Mouse (Mus musculus): ENCODE measurements around the gene Lpar1.

The Lpar1 gene

DNA sequence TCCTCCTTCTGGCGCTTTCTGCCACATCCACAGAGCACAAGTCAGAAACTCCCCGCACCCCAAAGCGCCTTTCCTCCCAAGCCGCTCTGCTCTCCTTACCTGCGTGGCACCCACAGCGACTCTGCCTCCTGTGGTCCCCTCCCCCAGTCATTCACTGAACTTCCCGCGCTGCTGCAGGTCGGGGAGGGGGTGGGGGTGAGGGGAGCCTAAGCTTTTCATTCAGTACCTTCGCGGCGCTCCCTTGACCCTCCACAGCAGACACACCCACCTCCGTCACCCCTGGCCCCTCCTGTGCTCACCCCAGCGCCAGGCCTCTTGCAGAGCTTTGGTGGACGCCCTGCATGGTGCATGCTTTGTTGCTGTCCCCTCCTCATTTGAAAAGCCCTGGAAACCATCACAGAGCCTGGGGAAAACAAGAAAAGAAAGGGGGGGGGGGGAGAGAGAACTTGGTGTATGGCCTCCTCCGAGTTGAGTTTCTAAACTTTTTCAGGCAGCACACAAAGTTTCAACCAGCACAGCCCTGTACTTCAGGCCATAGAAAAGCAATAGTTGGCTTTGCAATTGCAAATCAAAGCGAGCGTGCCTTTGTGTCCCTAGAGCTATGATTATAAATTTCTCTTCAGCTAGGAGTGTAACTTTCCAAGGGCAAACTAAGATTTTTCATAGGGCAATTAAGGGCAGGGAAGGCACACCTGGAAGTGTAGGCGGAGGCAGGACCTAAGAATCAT lies at the start of gene Lpar1:
Gene Lpar1 (minus strand): TSS at position 268 of the 728 bp plus-strand sequence.
- DNase-seq (ENCODE audit: low read depth in 1 of 2, low spot score in 2 of 2): no peak

DNA sequence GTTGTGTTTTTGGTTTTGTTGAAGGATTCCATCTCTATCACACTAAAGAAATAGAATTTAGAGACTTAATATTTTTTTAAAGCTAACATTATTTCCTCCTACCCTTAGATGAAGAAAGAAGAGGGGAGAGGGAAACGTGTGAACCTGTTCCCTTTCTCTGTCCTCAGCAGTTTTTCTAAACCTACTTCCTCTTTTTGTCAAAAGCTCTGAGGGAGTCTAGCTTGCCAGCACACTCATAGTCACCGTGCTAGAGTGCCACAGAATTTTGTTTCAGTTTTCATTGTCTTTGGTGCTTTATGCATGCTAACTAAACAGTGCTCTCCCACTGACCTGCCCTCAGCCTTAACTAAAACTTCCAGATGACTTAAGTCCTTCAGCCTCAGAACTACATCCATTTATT lies 32.2 kb upstream of the Lpar1 start:
- DNase-seq (ENCODE audit: low read depth in 1 of 2, low spot score in 2 of 2): no peak

DNA sequence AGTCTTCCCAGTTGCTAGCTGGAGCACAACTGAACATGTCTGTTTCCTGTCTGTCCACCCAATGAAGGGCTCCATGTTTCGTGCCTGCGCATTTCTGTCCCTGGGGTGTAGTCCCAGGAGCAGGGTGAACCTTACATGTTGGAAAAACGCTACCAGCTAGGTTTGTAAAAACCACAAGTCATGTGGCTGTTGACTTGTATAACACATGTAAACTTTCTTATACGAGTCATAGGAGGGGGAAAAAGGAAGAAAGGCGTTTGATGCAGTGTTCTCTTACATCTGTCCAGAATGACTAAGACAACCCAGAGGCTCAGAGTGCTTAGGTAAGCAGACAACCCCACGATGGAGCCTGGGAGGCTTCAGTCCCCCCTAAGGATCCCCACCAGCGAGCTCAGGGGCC lies 27.5 kb upstream of the Lpar1 start:
- DNase-seq (ENCODE audit: low read depth in 1 of 2, low spot score in 2 of 2): no peak

DNA sequence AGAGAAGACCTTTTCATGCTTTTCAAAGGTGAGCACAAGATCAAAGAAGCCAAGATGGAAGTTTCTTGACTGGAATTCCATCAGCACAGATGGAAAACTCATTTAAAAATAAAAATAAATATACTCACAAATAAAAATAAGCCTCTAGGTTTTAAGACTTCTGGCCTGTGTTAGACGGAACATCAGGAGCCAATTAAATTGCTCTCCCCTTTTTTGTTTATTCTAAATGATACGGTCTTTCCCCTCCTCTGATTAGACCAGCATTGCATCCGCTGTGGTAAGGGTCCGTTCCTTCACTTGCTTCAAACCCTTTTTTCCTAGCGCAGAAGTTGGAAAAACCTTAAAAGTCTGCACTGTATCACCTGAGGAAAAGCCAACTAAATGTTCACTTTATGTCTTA lies 26.8 kb upstream of the Lpar1 start:
- DNase-seq (ENCODE audit: low read depth in 1 of 2, low spot score in 2 of 2): no peak

DNA sequence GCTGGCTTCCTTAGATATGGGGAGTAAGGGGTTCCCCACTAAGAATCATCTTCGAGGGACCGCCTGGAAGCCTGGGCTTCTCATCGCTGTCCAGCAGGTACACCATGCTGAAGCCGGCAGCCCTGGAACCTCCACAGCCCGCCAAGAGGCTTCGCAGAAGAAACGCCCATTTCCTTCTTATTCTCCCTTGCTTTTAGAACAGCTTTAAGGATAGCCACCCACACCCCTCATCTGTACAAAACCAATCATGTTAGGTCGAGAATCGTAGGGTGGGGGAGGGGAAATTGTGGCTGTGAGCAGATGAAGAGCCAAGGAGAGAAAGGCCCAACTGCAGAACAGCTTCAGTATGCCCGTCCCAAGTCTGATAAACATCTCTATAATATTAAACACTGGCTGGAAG lies 26.4 kb upstream of the Lpar1 start:
- DNase-seq (ENCODE audit: low read depth in 1 of 2, low spot score in 2 of 2): no peak

DNA sequence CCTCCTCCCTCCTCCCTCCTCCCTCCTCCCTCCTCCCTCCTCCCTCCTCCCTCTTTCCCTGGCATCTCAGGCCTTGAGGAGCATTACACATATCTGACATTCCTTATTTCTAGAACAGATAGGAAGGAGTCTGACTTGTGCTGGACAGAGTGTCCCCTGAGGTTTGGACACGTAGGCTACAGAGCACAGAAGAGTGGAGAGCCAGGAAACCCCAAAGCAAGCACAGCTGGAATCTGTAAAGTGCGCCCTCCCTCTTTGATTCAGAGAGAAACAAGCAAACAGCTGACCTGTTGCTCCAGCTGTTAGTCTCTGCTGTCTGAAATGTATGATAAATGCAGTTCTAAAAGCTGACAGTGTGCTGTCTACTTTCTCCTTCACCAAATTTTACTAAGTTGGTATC lies 24.8 kb upstream of the Lpar1 start:
- DNase-seq (ENCODE audit: low read depth in 1 of 2, low spot score in 2 of 2): no peak

DNA sequence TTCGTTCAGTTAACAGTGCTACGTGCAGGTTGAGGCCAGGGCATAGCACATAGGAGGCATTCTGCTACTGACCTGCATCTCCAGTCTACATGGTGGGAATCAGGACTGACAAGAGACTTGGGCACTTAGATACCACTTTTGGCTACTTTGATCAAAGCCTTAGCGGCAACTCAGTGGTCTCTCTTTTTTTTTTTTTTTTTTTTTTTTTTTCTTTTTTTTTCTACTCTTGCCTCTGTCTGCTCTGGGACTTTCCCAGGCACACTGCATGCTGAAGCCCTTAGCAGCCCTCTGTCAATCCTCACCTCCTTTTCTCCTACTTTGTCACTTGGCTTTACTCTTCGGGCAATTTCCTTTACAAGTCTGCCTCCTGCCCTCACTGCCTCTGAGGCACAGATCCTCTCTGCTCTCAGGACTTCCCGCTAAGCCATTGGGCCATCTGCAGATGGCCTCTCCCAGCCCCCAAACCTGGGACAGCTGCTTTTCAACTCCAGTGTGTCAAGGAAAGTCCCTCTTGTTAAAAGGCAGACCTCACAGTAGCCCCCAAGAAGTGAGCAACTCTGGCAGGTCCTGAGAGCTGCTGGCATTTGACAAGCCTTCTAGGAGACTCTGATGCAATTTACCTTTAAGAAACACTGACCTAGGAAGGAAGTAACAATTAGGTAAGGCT lies 23.8 kb upstream of the Lpar1 start:
- no peak for DNase-seq (ENCODE audit: low read depth in 1 of 2, low spot score in 2 of 2)

DNA sequence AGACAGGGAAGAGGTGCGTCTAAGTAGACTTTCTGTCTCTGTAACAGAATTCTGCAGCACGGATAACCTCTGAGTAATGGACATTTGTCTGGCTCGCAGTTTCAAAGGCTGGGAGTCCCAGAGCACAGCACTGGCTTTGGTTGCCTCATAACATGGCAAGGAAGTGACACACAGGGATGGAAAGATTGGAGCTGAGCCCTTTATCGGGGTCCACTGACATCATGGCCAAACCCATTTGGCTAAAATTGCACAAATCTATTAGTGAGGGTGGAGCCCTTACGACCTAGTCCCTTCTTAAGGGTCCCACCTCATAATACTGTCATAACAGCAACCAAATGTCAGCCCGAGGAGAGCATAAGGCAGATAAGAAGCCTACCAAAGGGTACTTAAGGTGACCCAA lies 22.1 kb upstream of the Lpar1 start:
- DNase-seq (ENCODE audit: low read depth in 1 of 2, low spot score in 2 of 2): no peak

DNA sequence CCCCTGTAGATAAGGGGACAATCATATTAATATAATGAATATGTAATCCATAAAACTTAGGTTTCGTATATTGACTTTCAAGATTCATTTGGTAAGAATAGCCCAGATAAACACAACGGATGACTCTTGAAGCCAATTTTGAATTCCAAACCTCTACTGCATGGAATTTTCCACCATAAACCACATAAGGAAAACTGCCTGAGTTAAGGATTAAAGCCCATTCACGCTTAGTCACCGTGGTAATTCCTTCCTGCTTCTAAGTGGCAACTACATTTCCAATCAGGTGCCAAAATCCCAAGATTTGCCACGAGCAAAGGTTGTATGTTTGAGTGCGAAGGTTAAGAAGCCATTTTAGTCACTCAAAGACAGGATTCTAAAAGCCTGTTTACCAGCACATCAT lies 20.3 kb upstream of the Lpar1 start:
- DNase-seq (ENCODE audit: low read depth in 1 of 2, low spot score in 2 of 2): no peak

DNA sequence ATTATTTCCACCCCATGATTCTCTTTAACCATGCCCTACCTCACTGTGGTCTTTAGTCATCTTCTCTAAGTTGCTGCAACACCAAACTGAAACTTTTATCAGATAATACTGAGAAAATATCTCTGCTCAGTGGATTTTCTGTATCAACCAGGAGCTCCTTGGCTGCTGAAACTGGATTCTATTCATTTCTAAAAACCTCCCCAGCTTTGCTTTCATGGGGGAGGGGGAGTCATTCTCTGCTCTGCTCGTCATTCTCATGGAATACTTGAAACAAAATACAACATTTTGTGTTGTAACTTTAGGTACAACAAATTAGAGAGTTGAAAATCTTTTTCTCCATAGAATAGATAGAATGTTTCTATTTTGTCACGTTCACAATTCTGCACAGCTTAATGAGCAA lies 18.7 kb upstream of the Lpar1 start:
- no peak for DNase-seq (ENCODE audit: low read depth in 1 of 2, low spot score in 2 of 2)

DNA sequence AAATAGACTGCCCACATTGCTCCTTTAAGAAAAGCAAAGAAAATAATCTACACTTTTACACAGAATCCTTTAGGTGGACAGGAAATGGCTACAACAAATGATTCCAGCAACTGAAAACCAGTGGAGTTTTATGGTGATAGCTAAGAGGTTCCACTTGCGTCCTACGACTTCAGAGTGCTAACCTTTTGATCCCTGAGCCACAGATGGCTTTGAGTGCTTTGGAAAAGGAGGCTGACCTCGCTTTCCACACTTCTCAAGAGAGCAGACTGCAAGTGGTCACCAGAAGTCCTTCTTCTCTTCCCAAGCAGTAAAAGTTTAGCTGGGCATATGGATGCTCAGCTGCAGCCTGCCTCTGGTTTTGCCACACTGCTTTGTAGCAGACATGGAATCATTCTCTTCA lies 18.0 kb upstream of the Lpar1 start:
- DNase-seq (ENCODE audit: low read depth in 1 of 2, low spot score in 2 of 2): no peak

DNA sequence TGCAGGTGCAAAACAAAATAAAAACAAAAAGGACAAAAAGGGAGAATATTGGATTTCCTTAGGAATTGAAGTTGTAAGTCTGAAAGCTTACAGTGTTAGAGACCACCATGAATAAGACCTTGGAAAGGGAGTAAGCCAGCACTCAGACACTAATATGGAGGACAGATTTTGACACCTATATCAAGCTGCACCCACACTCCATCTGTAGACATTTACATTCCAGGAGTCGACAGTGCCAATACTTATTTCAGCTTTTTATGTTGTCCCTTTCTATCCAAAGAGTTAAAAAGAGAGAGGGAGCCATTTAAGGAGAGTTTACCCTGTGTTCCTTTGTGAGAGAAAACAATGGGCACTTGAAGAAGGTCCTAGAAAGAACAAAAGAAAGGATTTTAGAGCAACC lies 17.5 kb upstream of the Lpar1 start:
- no peak for DNase-seq (ENCODE audit: low read depth in 1 of 2, low spot score in 2 of 2)

DNA sequence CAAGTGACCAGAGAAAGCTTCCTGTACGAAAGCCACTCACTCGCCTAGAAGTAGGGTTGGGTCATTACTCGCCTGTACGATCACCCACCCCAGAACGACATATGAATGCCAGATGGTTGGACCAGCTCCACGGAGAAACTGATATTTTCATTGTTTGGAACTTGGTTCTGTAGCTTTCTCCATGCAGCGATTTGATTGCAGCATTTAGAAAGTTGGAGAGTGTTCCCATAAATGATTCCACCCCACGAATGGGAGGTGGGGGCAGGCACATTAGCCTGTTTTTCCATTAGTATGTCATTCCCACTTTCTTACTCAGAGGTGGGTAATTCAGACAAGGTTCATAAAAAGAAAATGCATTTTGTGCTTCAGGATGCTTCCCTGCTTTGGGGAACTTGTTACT lies 14.8 kb upstream of the Lpar1 start:
- DNase-seq (ENCODE audit: low read depth in 1 of 2, low spot score in 2 of 2): no peak

DNA sequence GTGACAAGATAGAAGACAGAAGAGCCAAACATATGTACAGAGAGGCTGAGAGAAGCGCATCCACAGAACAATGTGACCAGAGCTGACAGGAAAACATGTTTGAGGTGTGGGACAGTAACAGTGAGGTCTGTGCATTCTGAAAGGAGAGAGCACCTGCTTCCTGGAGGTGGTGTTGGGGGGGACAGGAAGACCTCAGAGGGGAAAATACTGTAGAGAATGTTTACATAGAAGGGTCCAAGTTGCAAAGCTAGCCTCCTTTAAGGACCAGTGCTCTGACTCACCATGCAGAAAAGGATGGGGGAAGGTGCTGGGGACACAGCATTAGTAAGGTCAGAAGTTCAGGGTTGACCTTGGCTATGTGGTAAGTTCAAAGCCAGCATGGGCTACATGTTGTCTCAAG lies 9.1 kb upstream of the Lpar1 start:
- no peak for DNase-seq (ENCODE audit: low read depth in 1 of 2, low spot score in 2 of 2)

DNA sequence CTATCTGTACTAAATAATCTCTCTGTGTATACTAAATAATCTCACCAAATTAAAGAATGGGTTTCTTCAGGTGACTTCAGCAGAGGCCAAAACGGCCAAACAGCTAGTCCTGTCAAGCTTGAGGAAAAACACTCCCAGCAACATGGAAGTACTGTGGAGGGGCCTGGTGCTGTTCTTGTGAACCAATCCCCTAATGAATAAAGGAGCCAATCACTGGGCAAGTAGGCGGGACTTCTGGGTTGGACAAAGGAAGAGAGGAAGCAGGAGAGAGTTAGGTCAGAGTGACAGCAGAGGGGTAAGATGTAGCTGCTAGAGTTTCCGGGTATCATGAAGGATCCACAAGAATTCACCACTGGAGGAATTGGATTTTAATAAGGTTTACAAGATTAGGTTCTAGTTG lies 3.3 kb upstream of the Lpar1 start:
- no peak for DNase-seq (ENCODE audit: low read depth in 1 of 2, low spot score in 2 of 2)

DNA sequence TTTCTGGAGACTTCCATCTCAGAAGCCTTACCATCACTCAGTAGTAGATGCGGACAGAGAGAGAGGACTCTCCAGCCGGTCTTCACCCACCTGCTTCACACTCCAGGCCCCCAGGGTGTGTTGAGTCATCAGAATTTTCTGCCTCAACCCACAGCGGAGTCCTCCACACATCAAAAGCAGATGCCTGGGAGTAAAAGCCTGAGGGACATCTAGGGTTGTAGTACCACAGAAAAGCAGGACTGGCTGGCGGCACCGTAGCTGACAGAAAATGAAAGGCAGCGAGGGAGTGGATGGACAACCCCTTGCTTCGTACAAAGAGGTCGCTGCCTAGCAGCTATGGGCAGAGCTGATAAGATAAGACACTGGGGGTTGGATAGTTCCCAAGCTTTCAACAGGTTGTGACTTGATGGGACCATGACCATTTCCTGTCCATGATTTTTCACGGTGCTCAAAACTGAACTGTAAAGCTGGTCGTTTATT lies 701 bp upstream of the Lpar1 start:
- no peak for DNase-seq (ENCODE audit: low read depth in 1 of 2, low spot score in 2 of 2)

DNA sequence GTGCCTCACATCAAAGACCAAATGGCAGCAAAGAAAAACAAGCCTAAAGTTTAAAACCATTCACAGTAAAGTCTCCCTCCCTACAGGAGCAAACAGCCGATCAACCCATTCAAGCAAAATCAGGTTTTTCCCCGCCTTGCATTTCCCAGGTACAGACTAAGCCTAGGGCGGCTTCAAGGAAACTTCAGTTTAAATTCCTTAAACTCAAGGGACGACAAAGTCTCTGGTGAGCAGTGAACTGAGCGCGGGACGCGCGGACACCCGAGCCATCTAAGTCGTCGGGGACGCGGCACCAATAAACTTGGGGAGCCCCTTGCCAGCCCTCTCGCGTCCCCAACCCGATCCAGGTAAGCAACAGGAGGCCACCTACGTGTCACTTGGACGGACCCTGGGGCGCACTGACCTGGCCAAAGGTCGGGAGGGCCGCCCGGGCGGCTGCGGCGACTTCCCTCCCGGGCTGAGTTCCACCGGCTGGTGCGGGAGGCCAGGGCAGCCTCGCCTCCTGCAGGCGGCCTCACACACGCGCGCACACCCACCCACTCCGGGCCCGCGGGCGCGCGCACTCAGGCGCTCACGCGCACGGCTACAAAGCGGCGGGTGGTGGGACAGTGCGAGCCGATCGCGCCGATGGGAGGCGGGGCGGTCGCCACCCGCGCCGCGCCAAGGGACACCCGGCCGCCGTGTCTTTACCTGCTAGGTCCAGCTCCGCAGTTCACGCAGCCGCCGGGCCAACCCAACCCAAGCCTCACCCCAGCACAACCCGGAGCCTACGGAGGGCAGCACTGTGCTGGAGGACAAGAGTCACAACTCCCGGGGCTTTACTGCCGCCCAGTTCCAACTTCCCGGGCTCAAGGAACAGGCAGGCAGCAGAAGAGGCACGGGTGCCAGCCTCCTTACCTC lies 717 bp downstream of the Lpar1 start:
- peak in 1 of 2 experiments; percentile 17 for DNase-seq (ENCODE audit: low read depth in 1 of 2, low spot score in 2 of 2)

DNA sequence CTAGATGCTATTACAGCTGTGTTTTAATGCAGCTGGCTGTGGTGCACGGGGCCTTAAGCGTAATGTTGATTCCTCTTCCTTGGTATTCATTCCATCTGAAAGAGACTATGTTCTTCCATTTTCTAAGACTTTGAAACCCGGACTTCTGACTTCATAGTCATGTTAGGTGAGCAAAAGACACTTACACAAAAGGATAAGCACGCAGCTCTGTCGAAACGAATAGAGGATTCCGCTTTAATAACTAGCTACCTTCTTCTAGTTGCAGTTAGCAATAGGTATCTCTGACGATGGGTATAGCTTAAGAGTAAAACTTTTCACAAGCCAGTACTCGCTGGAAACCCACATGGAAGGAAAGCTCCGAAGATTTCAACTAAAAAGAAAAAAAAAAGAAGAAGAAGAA lies 1.5 kb downstream of the Lpar1 start:
- no peak for DNase-seq (ENCODE audit: low read depth in 1 of 2, low spot score in 2 of 2)

DNA sequence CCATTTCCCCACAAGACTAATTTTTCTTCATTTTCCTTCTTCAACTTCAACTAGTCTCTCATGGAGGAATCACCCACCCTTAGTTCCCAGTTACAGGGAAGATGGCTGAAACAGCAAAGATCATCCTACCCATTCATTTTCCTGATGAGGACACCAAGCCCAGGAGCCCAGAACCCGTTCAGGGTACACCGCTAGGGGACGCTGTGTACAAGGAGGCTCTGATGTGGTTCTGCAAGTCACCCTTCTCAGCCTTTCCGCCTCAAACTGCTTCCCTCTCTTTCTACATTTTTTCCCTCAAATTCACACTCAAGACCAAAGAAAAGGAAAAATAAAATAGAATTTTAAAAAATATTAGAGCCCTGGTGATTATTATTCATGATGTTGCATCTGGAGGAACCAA lies 1.9 kb downstream of the Lpar1 start:
- peak in 1 of 2 experiments; percentile 35 for DNase-seq (ENCODE audit: low read depth in 1 of 2, low spot score in 2 of 2)

DNA sequence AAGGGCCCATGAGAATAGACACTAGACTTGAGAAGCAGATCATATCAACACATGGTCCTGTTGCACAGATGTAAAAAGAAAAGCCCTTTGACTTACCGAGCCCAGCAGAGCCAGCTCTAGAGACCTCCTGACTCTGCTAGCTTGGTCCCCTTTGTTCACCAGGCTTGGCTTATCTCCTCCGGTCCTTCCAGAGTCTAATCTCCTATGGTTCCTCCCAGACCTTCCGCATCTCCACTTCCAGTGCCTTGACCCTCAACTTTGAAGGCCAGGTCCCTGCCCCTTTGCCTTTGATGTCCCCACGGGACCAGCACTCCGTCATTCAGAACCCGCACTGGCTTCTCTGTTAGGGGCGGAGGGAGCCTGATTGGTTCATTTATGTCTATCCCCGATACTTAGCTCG lies 6.0 kb downstream of the Lpar1 start:
- no peak for DNase-seq (ENCODE audit: low read depth in 1 of 2, low spot score in 2 of 2)

DNA sequence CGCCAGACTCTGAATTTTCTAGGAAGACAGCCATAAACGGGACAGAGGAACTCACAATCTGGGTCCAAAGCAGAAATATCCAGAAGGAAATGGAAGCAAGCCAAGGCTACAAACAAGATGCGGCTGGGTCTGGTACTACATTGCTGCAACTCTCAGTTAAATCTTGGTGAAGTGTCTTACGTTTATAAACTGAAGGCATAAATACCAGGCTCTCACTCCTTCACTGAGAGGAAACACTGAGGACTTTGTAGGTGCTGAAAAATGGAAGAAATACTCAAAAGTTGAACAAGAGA lies 6.5 kb downstream of the Lpar1 start:
- DNase-seq (ENCODE audit: low read depth in 1 of 2, low spot score in 2 of 2): no peak
